Mouse (Mus musculus) midbrain, postnatal 0 days (tissue): ENCODE measurements at regions not wholly inside any gene's neighbourhood (a gene's known extent, or its start where the extent isn't known, plus 50 kb on each side); places are given as distances from the start of the nearest gene placed in this dataset.

Experiments used
- ATAC-seq: fragments of 200-750 bp; cut with Nextera tagmentation; 2 replicates; pipeline ENCODE4 v1.8.0; 2017; ENCODE audit warnings: moderate number of reproducible peaks, mild to moderate bottlenecking, moderate TSS enrichment, moderate library complexity; ENCODE audit not compliant: low FRiP score
- DNase-seq: peaks from one replicate; pipeline ENCODE4 v3.0.0-alpha.2; 2015; ENCODE audit warnings: low spot score
- H3K27ac ChIP-seq: fragments of 300-500 bp; sonication (generic); 2 replicates; pipeline ENCODE4 v1.5.1; 2014; ENCODE audit warnings: low read depth, mild to moderate bottlenecking, low read length, mixed read lengths
- H3K27me3 ChIP-seq: fragments of 300-500 bp; sonication (generic); 2 replicates; pipeline ENCODE4 v1.6.1; 2014; ENCODE audit warnings: low read length, control low read depth, mixed read lengths; ENCODE audit not compliant: insufficient read depth
- H3K36me3 ChIP-seq: fragments of 300-500 bp; sonication (generic); 2 replicates; pipeline ENCODE4 v1.6.1; 2014; ENCODE audit warnings: low read length, control low read depth, mixed read lengths; ENCODE audit not compliant: insufficient read depth
- H3K4me1 ChIP-seq: fragments of 300-500 bp; sonication (generic); 2 replicates; pipeline ENCODE4 v1.6.1; 2014; ENCODE audit warnings: mild to moderate bottlenecking, control low read depth, antibody characterized with exemption, low read length, mixed read lengths; ENCODE audit not compliant: insufficient read depth
- H3K4me2 ChIP-seq: fragments of 300-500 bp; sonication (generic); 2 replicates; pipeline ENCODE4 v1.6.1; 2014; ENCODE audit warnings: low read depth, mild to moderate bottlenecking, low read length, mixed read lengths; ENCODE audit not compliant: poor library complexity, severe bottlenecking
- H3K4me3 ChIP-seq: fragments of 300-500 bp; sonication (generic); 2 replicates; pipeline ENCODE4 v1.5.1; 2014; ENCODE audit warnings: low read depth, mild to moderate bottlenecking, low read length, moderate library complexity
- H3K9ac ChIP-seq: fragments of 300-500 bp; sonication (generic); replicated peaks from 2 replicates; pipeline ENCODE4 v1.6.1; 2014; ENCODE audit warnings: mild to moderate bottlenecking, low read length, moderate library complexity, mixed read lengths; ENCODE audit not compliant: poor library complexity, severe bottlenecking
- H3K9me3 ChIP-seq: fragments of 300-500 bp; sonication (generic); 2 replicates; pipeline ENCODE4 v1.6.1; 2016; ENCODE audit warnings: low read length, control low read depth
- CTCF ChIP-seq: IDR thresholded peaks from 2 replicates; pipeline ENCODE4 v1.5.1; 2016; ENCODE audit warnings: antibody characterized with exemption, mild to moderate bottlenecking
- WGBS: fragments of 180-500 bp; shearing (Covaris S2); extraction: QIAGEN DNeasy Blood & Tissue Kit; methylation state at CpG from one replicate; pipeline ENCODE4 v1.1.7; 2014; 5-methylcytosine and 5-hydroxymethylcytosine counted together

GRCm38 (mm10) chr5:148744676-148745391 lies 184.3 kb downstream of the Katnal1 start:
- no peaks in the 10 kb centered on the region for H3K36me3 ChIP-seq
- H3K4me1 ChIP-seq: no peaks in the 10 kb centered on the region
- H3K4me3 ChIP-seq: no peak overlapping the region
- H3K9ac ChIP-seq: no peak overlapping the region
- H3K27me3 ChIP-seq: no peaks in the 10 kb centered on the region
- WGBS: 70% methylated on average over 7 of the region's 7 CpGs
- no peaks in the 10 kb centered on the region for H3K9me3 ChIP-seq
- no peak overlapping the region for H3K4me2 ChIP-seq
- no peak for DNase-seq
- no peak for TF ChIP-seq CTCF
- no peak for ATAC-seq
- H3K27ac ChIP-seq: no peak overlapping the region

DNA sequence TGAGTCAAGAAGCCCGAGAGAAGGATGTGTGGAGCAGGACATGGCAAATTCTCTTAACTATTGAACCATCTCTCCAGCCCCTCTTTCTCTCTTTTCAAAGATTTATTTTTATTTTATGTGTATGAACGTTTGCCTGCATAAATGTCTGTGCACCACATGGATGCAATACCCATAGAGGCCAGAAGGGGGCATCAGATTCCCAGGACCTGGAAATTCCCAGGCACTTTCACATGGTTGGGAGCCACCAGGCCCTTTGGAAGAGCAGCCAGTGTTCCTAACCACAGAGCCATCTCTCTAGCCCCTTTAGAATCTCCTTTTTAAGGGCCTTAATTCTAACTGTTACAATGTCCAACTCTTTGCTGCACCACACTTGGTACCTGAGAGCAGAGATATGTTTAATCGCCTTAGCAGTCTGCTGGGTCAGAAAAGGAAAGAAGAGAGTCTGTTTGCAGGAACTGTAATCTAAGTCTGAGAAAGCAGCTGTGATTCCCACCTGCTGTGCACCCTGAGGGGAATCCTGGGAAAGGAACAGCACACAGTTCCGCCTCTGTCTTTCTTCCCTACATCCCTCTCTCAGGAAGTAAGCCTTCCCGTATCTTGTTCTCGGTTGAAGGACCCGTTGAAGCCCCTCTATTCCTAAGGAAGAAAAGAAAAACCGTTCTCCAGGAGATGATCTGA lies 186.8 kb downstream of the Katnal1 start:
- no peaks in the 10 kb centered on the region for H3K36me3 ChIP-seq
- H3K4me1 ChIP-seq: no peaks in the 10 kb centered on the region
- H3K4me2 ChIP-seq: no peak overlapping the region
- TF ChIP-seq CTCF: peak; percentile 54
- no peak overlapping the region for H3K9ac ChIP-seq
- WGBS: 89% methylated on average over 8 of the region's 8 CpGs
- ATAC-seq: no peak
- no peaks in the 10 kb centered on the region for H3K27me3 ChIP-seq
- no peak for DNase-seq
- no peak overlapping the region for H3K4me3 ChIP-seq
- no peaks in the 10 kb centered on the region for H3K9me3 ChIP-seq
- H3K27ac ChIP-seq: no peak overlapping the region

GRCm38 (mm10) chr5:148741267-148742004 lies 187.7 kb downstream of the Katnal1 start:
- Histone ChIP-seq H3K27me3 (no peaks in the 10 kb centered on the region), H3K9ac (no peak overlapping the region), H3K4me2 (no peak overlapping the region), H3K4me3 (no peak overlapping the region), H3K4me1 (no peaks in the 10 kb centered on the region), H3K36me3 (no peaks in the 10 kb centered on the region), H3K27ac (no peak overlapping the region), H3K9me3 (no peaks in the 10 kb centered on the region)
- WGBS: 87% methylated on average over 19 of the region's 19 CpGs
- no peak for ATAC-seq
- DNase-seq: no peak
- no peak for TF ChIP-seq CTCF

- Histone ChIP-seq H3K27me3 (no peaks in the 10 kb centered on the region), H3K27ac (no peak overlapping the region), H3K4me3 (no peak overlapping the region), H3K4me1 (no peaks in the 10 kb centered on the region), H3K4me2 (no peak overlapping the region), H3K9me3 (no peaks in the 10 kb centered on the region), H3K9ac (no peak overlapping the region), H3K36me3 (no peaks in the 10 kb centered on the region)
- WGBS: 70% methylated on average over 15 of the region's 15 CpGs
- TF ChIP-seq CTCF: no peak
- ATAC-seq (no peak), DNase-seq (no peak)
These were observed 188.0 kb upstream of the Ubl3 start for GRCm38 (mm10) chr5:148740366-148741266.

GRCm38 (mm10) chr5:148739672-148740071 lies 187.1 kb upstream of the Ubl3 start:
- 85% methylated on average over 2 of the region's 2 CpGs for WGBS
- no peaks in the 10 kb centered on the region for H3K4me1 ChIP-seq

More at GRCm38 (mm10) chr5:148739672-148740071, 187.1 kb upstream of the Ubl3 start:
- TF ChIP-seq CTCF: no peak
- DNase-seq (no peak), ATAC-seq (no peak)
- H3K27ac ChIP-seq: no peak overlapping the region
- no peak overlapping the region for H3K9ac ChIP-seq
- no peaks in the 10 kb centered on the region for H3K27me3 ChIP-seq
- H3K4me3 ChIP-seq: no peak overlapping the region
- H3K9me3 ChIP-seq: no peaks in the 10 kb centered on the region
- no peaks in the 10 kb centered on the region for H3K36me3 ChIP-seq
- no peak overlapping the region for H3K4me2 ChIP-seq
